Mouse (Mus musculus) stomach, embryonic 16.5 days (tissue): Measurements from ENCODE around the gene Tuba8. TPM values are rescaled to one million over a fixed set of nuclear protein-coding genes. Genes with fewer than 3 reads are reported as not detected.

Experiments
- ATAC-seq: fragments of 200-750 bp; cut with Nextera tagmentation; 2 replicates; pipeline ENCODE4 v1.8.0; 2017; ENCODE audit warnings: moderate number of reproducible peaks, moderate TSS enrichment; ENCODE audit not compliant: insufficient read depth, low FRiP score
- H3K27ac ChIP-seq: fragments of 300-500 bp; sonication (generic); 2 replicates; pipeline ENCODE4 v1.5.1; 2014; ENCODE audit warnings: low read length
- H3K27me3 ChIP-seq: fragments of 300-500 bp; sonication (generic); 2 replicates; pipeline ENCODE4 v1.6.1; 2014; ENCODE audit warnings: low read length, control low read depth, mixed read lengths; ENCODE audit not compliant: control insufficient read depth, insufficient read depth
- H3K36me3 ChIP-seq: fragments of 300-500 bp; sonication (generic); 2 replicates; pipeline ENCODE4 v1.6.1; 2014; ENCODE audit warnings: low read length; ENCODE audit not compliant: control insufficient read depth, insufficient read depth
- H3K4me1 ChIP-seq: fragments of 300-500 bp; sonication (generic); 2 replicates; pipeline ENCODE4 v1.6.1; 2014; ENCODE audit warnings: low read length, control low read depth, mixed read lengths; ENCODE audit not compliant: control insufficient read depth, insufficient read depth
- H3K4me2 ChIP-seq: fragments of 300-500 bp; sonication (generic); 2 replicates; pipeline ENCODE4 v1.6.1; 2014; ENCODE audit warnings: low read depth, low read length, mixed read lengths
- H3K4me3 ChIP-seq: fragments of 300-500 bp; sonication (generic); replicated peaks from 2 replicates; pipeline ENCODE4 v1.5.1; 2014; ENCODE audit warnings: mild to moderate bottlenecking, low read length
- H3K9ac ChIP-seq: fragments of 300-500 bp; sonication (generic); 2 replicates; pipeline ENCODE4 v1.6.1; 2014; ENCODE audit warnings: low read length
- H3K9me3 ChIP-seq: fragments of 300-500 bp; sonication (generic); replicated peaks from 2 replicates; pipeline ENCODE4 v1.6.1; 2016; ENCODE audit warnings: low read length, control low read depth; ENCODE audit not compliant: control insufficient read depth
- WGBS: fragments of 180-500 bp; shearing (Covaris S2); extraction: QIAGEN DNeasy Blood & Tissue Kit; methylation state at CpG from one replicate; pipeline ENCODE4 v1.1.7; 2014; 5-methylcytosine and 5-hydroxymethylcytosine counted together
- polyA plus RNA-seq: library from polyadenylated mRNA; unstranded; fragments of >200 nt; fragmentation: Nextera tagmentation; extraction: Ambion mirVana; gene quantifications from 2 replicates; pipeline ENCODE4 v1.2.1, GENCODE M21; 2015

Gene Tuba8
- polyA plus RNA-seq, 1 experiment from 2014 or later, result 0.81 TPM

DNA sequence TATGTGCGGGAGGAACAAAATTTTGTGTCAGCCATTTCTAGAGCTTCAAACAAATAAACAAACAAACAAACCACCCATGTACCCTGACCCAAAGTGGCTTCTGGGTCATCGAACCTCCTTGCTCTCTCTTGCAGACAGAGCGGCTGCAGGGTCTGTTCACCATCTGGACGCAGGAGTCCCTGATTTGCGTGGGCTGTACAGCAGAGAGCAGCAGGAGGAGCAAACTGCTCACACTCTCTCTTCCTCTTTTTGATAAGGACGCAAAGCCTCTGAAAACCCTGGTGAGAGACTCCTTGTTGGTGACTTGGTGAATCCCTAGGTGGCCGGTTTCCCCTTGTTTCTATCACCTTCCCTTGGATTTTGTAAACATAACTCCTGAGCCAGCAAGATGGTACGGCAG, 50.7 kb downstream of the Tuba8 start:
- Histone ChIP-seq H3K27ac (no peak overlapping the region), H3K9me3 (0 out of 2 replicates have a peak, but pooled peaks cover 3% of the 10 kb centered on the region), H3K4me3 (no peak overlapping the region), H3K4me2 (no peak overlapping the region), H3K36me3 (no peaks in the 10 kb centered on the region), H3K9ac (no peak overlapping the region), H3K4me1 (no peaks in the 10 kb centered on the region), H3K27me3 (no peaks in the 10 kb centered on the region)
- WGBS, result 68% methylated on average over 8 of the region's 8 CpGs
- no peak for ATAC-seq

DNA sequence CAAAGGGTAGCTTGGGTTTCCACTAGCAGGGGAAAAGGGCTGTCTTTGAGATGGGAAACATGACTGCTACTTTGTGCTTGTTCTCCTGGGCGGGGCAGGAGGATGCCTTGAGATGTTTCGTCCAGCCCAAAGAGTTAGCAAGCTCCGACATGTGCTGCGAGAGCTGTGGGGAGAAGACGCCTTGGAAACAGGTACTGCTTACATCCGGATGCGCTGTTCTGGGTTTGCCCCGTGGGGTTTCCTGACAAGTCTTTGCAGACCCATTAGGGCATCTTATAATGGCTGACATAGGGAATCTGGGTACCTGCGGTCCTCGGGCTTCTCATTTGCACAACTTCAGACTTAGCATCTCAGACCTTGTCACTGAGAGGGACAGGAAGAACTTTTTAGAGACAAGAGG, 51.5 kb downstream of the Tuba8 start:
- no peak for ATAC-seq

DNA sequence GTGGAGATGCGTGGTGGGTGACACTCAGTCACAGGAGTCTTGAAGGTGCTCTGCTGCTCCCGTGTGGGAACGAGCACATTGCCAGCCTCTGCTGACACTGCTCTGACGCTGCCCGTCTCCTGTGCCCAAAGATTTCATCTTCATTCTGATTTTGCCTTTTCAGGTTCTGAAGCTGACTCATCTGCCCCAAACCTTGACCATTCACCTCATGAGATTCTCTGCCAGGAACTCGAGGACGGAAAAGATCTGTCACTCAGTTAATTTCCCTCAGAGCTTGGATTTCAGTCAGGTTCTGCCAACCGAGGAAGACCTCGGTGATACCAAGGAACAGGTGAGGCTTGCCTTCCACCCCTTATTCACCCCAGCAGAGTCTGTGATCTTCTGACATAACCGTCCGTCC, 52.0 kb downstream of the Tuba8 start:
- H3K4me1 ChIP-seq, result no peaks in the 10 kb centered on the region
- no peak overlapping the region for H3K9ac ChIP-seq
- H3K27ac ChIP-seq, result no peak overlapping the region
- no peak overlapping the region for H3K4me3 ChIP-seq
- H3K36me3 ChIP-seq, result no peaks in the 10 kb centered on the region
- no peaks in the 10 kb centered on the region for H3K27me3 ChIP-seq
- no peak for ATAC-seq
- WGBS, result 93% methylated on average over 11 of the region's 11 CpGs
- 0 out of 2 replicates have a peak, but pooled peaks cover 3% of the 10 kb centered on the region for H3K9me3 ChIP-seq
- no peak overlapping the region for H3K4me2 ChIP-seq

More for the DNA sequence above, 51.5 kb downstream of the Tuba8 start:
- H3K36me3 ChIP-seq, result no peaks in the 10 kb centered on the region
- 0 out of 2 replicates have a peak, but pooled peaks cover 3% of the 10 kb centered on the region for H3K9me3 ChIP-seq
- H3K4me1 ChIP-seq, result no peaks in the 10 kb centered on the region
- WGBS, result 87% methylated on average over 10 of the region's 10 CpGs
- H3K27ac ChIP-seq, result no peak overlapping the region
- H3K27me3 ChIP-seq, result no peaks in the 10 kb centered on the region
- H3K4me3 ChIP-seq, result no peak overlapping the region
- H3K9ac ChIP-seq, result no peak overlapping the region
- no peak overlapping the region for H3K4me2 ChIP-seq

DNA sequence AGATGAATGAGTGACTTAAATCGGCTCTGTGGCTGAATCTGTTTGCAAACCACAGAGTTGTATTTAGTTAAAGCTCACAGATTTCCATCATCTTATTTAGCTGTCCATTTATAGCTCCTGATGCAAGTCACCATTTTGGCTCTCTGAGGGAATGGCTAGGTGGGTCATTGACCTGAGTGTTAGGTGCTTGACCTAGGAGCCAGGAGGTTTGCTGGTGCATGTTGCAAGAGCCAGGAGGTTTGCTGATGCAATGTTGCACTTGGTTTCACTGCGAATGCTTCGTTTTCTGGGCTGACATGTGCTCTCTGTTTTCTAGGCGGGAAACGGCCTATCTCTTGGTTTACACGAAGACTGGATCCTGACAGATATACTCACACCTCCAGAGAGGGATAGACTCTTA, 59.7 kb downstream of the Tuba8 start:
- Histone ChIP-seq H3K4me2 (no peak overlapping the region), H3K4me1 (no peaks in the 10 kb centered on the region), H3K9ac (no peak overlapping the region), H3K9me3 (no peaks in the 10 kb centered on the region), H3K27me3 (no peaks in the 10 kb centered on the region), H3K27ac (no peak overlapping the region), H3K4me3 (no peak overlapping the region), H3K36me3 (no peaks in the 10 kb centered on the region)
- WGBS, result 77% methylated on average over 6 of the region's 6 CpGs
- ATAC-seq, result no peak

DNA sequence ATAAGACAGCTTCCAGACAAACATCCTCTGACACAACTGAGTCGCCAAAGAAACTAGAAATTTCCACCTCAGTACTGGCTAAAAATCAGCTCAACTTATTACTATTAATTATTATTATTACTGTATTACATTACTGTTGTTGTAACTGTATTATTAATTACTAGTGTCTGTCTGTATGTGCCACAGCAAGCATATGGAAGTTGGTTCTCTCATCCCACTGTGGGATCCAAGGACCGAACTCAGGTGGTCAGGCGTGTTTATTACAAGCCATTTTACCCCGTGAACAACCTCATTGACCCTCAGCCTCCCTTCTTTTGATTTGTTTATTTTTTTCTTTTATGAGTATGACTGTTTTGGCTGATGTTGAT, 61.2 kb downstream of the Tuba8 start:
- H3K27me3 ChIP-seq, result no peaks in the 10 kb centered on the region
- no peak overlapping the region for H3K4me3 ChIP-seq
- WGBS, result 16% methylated on average over 4 of the region's 4 CpGs
- no peak overlapping the region for H3K9ac ChIP-seq
- H3K4me1 ChIP-seq, result no peaks in the 10 kb centered on the region
- no peaks in the 10 kb centered on the region for H3K36me3 ChIP-seq
- H3K4me2 ChIP-seq, result peak overlapping the region; percentile 68; the same call in 1 of the 2 replicates
- H3K9me3 ChIP-seq, result no peaks in the 10 kb centered on the region
- H3K27ac ChIP-seq, result no peak overlapping the region
- ATAC-seq, result no peak

DNA sequence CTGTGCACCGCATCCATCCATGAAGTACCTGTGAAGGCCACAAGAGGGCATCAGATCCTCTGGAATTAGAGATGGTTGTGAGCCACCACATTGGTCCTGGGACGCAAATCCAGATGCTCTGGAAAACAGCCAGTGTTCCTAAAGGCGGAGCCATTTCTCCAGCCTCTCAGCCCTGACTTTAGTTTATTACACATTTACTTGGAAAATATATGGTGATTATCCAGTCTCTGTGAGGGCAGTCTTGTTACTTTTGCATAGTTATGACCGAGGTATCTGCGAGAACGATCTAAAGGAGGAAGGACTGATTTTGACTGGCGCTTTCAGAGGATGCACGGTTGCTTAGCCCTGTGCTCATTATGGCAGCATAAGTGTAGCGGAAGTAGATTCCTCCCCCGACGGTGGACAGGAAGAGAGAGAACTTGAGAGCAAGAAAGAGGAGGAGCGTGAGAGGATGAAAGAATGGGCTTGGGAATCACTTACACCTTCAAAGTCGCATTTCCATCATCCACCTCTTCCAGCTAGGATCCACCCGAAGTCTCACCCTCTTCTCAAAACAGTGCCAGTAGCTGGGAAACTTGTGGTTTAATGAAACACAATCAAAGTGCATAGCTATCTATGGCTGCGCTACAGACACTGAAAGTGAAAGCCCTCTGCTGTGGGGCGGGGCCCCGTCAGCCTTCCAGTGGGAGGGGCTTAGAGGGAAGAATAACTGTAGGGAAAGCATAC, 61.7 kb downstream of the Tuba8 start:
- Histone ChIP-seq H3K27ac (peak overlapping the region; percentile 67), H3K4me2 (peak overlapping the region; percentile 68), H3K27me3 (no peaks in the 10 kb centered on the region), H3K9ac (peak overlapping the region; percentile 57), H3K4me1 (no peaks in the 10 kb centered on the region), H3K9me3 (no peaks in the 10 kb centered on the region), H3K36me3 (no peaks in the 10 kb centered on the region), H3K4me3 (peak overlapping the region; percentile 55)
- ATAC-seq, result peak; percentile 86
- WGBS, result 10% methylated on average over 17 of the region's 17 CpGs

DNA sequence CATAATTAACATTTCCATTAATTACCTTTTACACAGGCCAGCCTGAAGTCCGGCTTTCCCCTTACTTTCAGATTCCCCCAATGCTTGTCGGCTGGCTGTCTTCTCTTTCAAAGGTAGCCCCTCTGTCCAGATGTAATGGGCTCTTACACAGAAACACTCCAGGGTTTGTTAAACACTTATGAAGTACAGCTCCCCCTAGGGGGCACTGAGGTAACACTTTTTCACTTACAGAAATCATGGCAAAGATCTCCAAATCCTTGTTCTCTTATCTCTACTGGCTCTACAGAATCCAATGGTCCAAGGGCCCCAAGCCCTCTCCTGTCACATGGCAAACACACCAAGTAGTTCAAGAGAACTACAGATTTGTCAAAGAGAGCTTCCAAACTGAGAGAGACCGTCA, 63.9 kb downstream of the Tuba8 start:
- no peak for ATAC-seq
- no peaks in the 10 kb centered on the region for H3K4me1 ChIP-seq
- H3K9me3 ChIP-seq, result no peaks in the 10 kb centered on the region
- no peaks in the 10 kb centered on the region for H3K36me3 ChIP-seq
- WGBS, result 84% methylated on average over 3 of the region's 3 CpGs
- no peak overlapping the region for H3K9ac ChIP-seq
- no peaks in the 10 kb centered on the region for H3K27me3 ChIP-seq
- H3K4me3 ChIP-seq, result no peak overlapping the region
- H3K4me2 ChIP-seq, result no peak overlapping the region
- no peak overlapping the region for H3K27ac ChIP-seq

Other genes starting within 250 kb of the Tuba8 start
- 8.9 and 11.5 TPM in 2 replicates for gene Mical3, start 79.7 kb upstream of the Tuba8 start, polyA plus RNA-seq
- 14.0 and 14.6 TPM in 2 replicates for gene Pex26, start 27.0 kb upstream of the Tuba8 start, polyA plus RNA-seq
- gene Usp18, start 35.2 kb downstream of the Tuba8 start, polyA plus RNA-seq, result 2.9 and 3.1 TPM in 2 replicates
- 2.0 and 2.9 TPM in 2 replicates for gene Slc6a13, start 89.5 kb downstream of the Tuba8 start, polyA plus RNA-seq
- 0.27 TPM in 1 of 2 replicates, not detected in the other for gene Slc6a12, start 132.4 kb downstream of the Tuba8 start, polyA plus RNA-seq